Mouse (Mus musculus) ES-Bruce4 (cell line): Measurements from ENCODE around the gene Pkd1l2. TPM values are rescaled to one million over a fixed set of nuclear protein-coding genes. Genes with fewer than 3 reads are reported as not detected.

Source experiments
- H3K27ac ChIP-seq: 2 replicates; pipeline ENCODE4 v1.5.1; 2012; ENCODE audit warnings: low read length, inconsistent platforms; ENCODE audit not compliant: insufficient read depth
- H3K27me3 ChIP-seq: 2 replicates; pipeline ENCODE4 v1.6.1; 2012; ENCODE audit warnings: mild to moderate bottlenecking, low read length, inconsistent platforms; ENCODE audit not compliant: control insufficient read depth, poor library complexity, insufficient read depth, severe bottlenecking
- H3K36me3 ChIP-seq: 2 replicates; pipeline ENCODE4 v1.6.1; 2012; ENCODE audit warnings: inconsistent platforms, mild to moderate bottlenecking, low read length, moderate library complexity; ENCODE audit not compliant: control insufficient read depth, poor library complexity, insufficient read depth, severe bottlenecking
- H3K4me1 ChIP-seq: one replicate; pipeline ENCODE4 v1.8.1; 2011; ENCODE audit warnings: low read length; ENCODE audit not compliant: control insufficient read depth, insufficient read depth
- H3K4me3 ChIP-seq: 2 replicates; pipeline ENCODE4 v1.5.1; 2011; ENCODE audit warnings: low read depth, mild to moderate bottlenecking, low read length
- H3K9ac ChIP-seq: 2 replicates; pipeline ENCODE4 v1.6.1; 2012; ENCODE audit warnings: low read depth, mild to moderate bottlenecking, inconsistent platforms; ENCODE audit not compliant: poor library complexity, severe bottlenecking
- H3K9me3 ChIP-seq: replicated peaks from 2 replicates; pipeline ENCODE4 v1.6.1; 2012; ENCODE audit warnings: mild to moderate bottlenecking, low read length, inconsistent platforms; ENCODE audit not compliant: control insufficient read depth, poor library complexity, insufficient read depth, severe bottlenecking
- CTCF ChIP-seq: IDR thresholded peaks from one replicate; pipeline ENCODE4 v1.8.1; 2011; ENCODE audit warnings: low read depth, low read length
- EP300 ChIP-seq: IDR thresholded peaks from 2 replicates; pipeline ENCODE4 v1.6.1; 2011; ENCODE audit warnings: low read depth, low read length; ENCODE audit not compliant: insufficient read depth
- POLR2A ChIP-seq: IDR thresholded peaks from one replicate; pipeline ENCODE4 v1.8.1; 2011; ENCODE audit warnings: low read length; ENCODE audit not compliant: insufficient read depth
- polyA plus RNA-seq: library from polyadenylated mRNA; stranded (reverse); fragments of >200 nt; gene quantifications from 2 replicates; pipeline ENCODE4 v1.2.4, GENCODE M21; 2011; ENCODE audit warnings: low read depth; ENCODE audit not compliant: missing spikeins, insufficient read depth, insufficient read length

Pkd1l2 gene
- polyA plus RNA-seq, 1 experiment = 0.84 TPM

DNA sequence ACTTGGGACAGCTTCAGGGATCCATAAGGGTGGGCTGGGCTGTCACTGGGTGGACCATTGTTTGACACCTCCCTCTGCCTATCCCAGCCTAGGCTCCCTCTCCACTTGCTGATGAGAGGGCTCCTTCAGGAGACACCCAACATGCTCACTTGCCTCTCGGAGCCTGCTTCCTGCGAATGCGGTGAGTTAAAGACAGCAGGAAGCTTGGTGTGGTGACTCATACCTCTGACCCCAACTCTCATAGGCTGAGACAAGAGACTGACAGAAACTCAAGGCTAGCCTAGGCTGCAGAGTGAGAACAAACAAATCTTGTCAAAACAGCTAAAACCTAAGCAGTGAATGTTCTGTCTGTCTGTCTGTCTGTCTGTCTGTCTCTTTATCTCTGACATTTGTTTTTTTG is 48.9 kb downstream of the Pkd1l2 start:
- Histone ChIP-seq H3K4me3 (no peak overlapping the region), H3K9me3 (no peaks in the 10 kb centered on the region), H3K4me1 (no peaks in the 10 kb centered on the region), H3K36me3 (no peaks in the 10 kb centered on the region), H3K9ac (no peak overlapping the region), H3K27me3 (no peaks in the 10 kb centered on the region), H3K27ac (no peak overlapping the region)
- TF ChIP-seq POLR2A (no peak), CTCF (no peak), EP300 (no peak)

DNA sequence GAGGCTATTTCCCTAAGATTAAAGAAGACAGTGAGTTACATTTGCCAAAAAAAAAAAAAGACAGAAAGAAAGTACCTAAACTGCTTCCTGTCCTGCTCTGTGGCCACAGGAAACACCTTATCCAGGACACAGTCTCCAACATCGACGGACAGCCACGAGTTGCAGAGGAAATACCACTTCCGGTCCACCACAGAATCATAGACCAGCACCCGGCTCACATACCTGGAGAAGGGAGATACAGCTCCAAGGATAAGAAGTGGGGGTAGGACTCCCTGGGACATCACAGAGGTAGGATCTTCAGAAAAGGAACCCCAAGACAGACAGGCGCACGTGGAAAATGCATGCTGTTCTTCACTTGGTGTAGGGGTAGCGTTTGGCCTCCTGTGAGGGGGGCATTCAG is 49.6 kb downstream of the Pkd1l2 start:
- no peak for TF ChIP-seq CTCF
- no peak for TF ChIP-seq EP300
- TF ChIP-seq POLR2A = no peak
- Histone ChIP-seq H3K9ac (no peak overlapping the region), H3K27ac (no peak overlapping the region), H3K4me3 (no peak overlapping the region), H3K4me1 (no peaks in the 10 kb centered on the region), H3K36me3 (no peaks in the 10 kb centered on the region), H3K27me3 (no peaks in the 10 kb centered on the region), H3K9me3 (no peaks in the 10 kb centered on the region)

DNA sequence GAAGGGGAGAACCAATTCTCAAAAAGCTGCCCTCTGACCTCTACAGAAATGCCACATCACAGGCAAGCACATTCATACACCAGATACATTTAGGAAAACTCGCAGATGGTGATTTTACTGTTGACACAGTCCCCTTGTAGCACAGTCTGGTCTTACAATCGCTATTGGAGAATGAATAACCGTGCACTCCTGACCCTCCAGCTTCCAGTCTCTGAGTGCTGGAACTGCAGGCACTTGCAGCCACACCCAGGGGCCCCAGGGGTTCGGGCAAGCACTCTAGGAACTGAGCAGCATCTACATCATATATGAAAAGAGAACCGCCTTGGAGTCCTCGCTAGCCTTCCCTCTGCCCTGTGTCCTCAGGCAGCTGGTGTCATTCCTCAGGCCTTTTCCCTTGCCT is 50.8 kb downstream of the Pkd1l2 start:
- Histone ChIP-seq H3K36me3 (no peaks in the 10 kb centered on the region), H3K4me1 (no peaks in the 10 kb centered on the region), H3K4me3 (no peak overlapping the region), H3K27me3 (no peaks in the 10 kb centered on the region), H3K27ac (no peak overlapping the region), H3K9ac (no peak overlapping the region), H3K9me3 (no peaks in the 10 kb centered on the region)
- TF ChIP-seq CTCF = no peak
- TF ChIP-seq EP300 = no peak
- no peak for TF ChIP-seq POLR2A

DNA sequence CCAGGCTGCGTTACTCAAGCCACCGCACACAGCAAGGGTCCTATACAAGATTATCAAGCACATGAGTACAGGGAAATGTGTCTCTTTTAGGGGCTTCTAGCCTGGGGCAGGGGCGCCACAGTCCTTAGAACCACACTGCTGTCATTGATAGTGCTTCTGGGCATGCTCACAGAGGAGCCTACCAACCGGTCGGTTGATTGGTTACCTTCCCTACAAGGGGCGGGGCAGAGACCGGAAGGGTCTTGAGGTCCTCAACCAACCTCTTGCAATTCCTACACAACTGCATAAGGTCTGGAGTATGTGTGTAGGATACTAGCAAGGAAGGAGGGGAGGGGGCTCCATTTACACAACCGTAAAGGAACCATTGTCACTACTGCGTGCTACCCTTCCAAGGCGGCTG is 53.6 kb downstream of the Pkd1l2 start:
- Histone ChIP-seq H3K27ac (no peak overlapping the region), H3K4me1 (no peaks in the 10 kb centered on the region), H3K27me3 (no peaks in the 10 kb centered on the region), H3K9ac (no peak overlapping the region), H3K4me3 (peak overlapping the region; percentile 24), H3K36me3 (no peaks in the 10 kb centered on the region), H3K9me3 (no peaks in the 10 kb centered on the region)
- TF ChIP-seq EP300 = no peak
- no peak for TF ChIP-seq CTCF
- TF ChIP-seq POLR2A = no peak

DNA sequence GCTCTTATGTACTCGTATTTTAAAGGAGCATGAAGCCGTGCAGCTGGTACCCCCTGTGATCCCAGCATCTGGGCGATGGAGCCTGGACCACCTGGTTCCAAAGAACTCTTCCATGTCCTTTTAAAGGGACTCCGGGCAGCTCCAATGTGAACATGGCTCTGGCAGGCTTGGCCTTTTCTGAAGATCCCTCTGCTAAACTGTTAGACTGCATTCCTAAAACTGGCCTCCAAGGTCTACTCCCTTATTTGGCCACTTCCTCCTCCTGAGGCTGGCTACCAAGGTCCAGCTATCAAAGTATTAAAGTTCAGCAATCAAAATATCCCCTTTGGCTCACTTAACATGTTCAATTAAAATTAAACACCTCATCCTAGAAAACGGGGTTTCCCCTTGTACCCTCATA is 54.6 kb downstream of the Pkd1l2 start:
- Histone ChIP-seq H3K9me3 (no peaks in the 10 kb centered on the region), H3K4me1 (no peaks in the 10 kb centered on the region), H3K9ac (no peak overlapping the region), H3K27ac (no peak overlapping the region), H3K36me3 (no peaks in the 10 kb centered on the region), H3K4me3 (no peak overlapping the region), H3K27me3 (no peaks in the 10 kb centered on the region)
- no peak for TF ChIP-seq POLR2A
- TF ChIP-seq CTCF = no peak
- no peak for TF ChIP-seq EP300

DNA sequence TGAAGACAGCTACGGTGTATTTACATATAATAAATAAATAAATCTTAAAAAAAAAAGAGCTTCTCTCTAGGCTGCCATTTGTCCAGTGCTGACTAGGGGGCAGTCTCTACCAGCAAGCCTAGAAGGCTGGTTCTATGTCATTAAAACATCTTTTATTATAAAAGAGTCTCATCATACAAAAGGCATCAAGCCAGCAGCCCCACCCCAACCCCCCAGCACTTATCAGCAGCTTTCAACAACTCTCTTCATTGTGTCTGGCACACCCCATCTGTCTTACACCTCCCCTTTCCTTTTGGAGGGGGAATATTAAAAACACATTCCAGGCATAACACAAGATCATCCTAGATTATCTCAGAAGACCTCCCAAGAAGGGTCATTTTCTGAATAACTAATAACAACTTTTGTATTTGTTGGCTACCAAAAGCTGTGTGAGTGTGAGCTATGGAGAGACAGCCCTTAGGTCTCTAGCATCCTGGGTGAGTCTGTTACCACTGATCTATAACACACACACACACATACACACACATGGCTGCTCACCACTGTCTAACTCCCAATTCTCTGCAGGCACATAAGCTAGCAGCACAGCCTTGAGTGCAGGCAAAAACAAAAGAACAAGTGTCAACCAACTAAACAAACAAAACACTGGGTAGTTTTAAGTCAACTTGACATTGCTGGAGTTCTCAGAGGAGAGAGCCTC is 59.8 kb downstream of the Pkd1l2 start:
- H3K36me3 ChIP-seq = no peaks in the 10 kb centered on the region
- H3K27ac ChIP-seq = no peak overlapping the region
- H3K9ac ChIP-seq = no peak overlapping the region
- H3K4me3 ChIP-seq = no peak overlapping the region
- TF ChIP-seq EP300 (no peak), CTCF (no peak), POLR2A (no peak)
- peaks cover 1% of the 10 kb centered on the region for H3K4me1 ChIP-seq
- H3K9me3 ChIP-seq = no peaks in the 10 kb centered on the region
- H3K27me3 ChIP-seq = no peaks in the 10 kb centered on the region
